Comparison of ENCODE assay signal across 10 mouse cellular contexts in genomic region chrX:159286765-159287164, GRCm38 (mm10).
DNase-seq lines count a peak whose midpoint lies in the region; ATAC-seq and TF ChIP-seq lines count a peak whose summit lies in the region.
"Had no signal": no experiment of that assay in that cellular context is flagged by ENCODE, and none has a peak within 500 bp of the region (broad histone marks: within the 10 kb centered on the region; RNA-seq: fewer than 3 reads in every experiment).

No protein-coding gene starts in this region.

- H3K4me1 ChIP-seq in heart, adult 2 months (ENCODE audit: control insufficient read depth, insufficient read depth, low read length): no peaks in the 10 kb centered on the region
- no peaks in the 10 kb centered on the region for H3K4me1 ChIP-seq in heart, embryonic 12.5 days (replicated peaks)
- H3K4me1 ChIP-seq in midbrain, embryonic 14.5 days (ENCODE audit: control insufficient read depth, insufficient read depth, low read length): no peaks in the 10 kb centered on the region
- H3K4me1 ChIP-seq in midbrain, embryonic 16.5 days (ENCODE audit: control insufficient read depth, insufficient read depth, low read length): no peaks in the 10 kb centered on the region
- H3K4me1 ChIP-seq: forebrain, embryonic 12.5 days had no signal

- ATAC-seq in heart, embryonic 12.5 days (ENCODE audit: insufficient number of reproducible peaks, low FRiP score): no peak
- no peak for ATAC-seq in midbrain, embryonic 14.5 days (ENCODE audit: low FRiP score, low TSS enrichment)
- no peak for ATAC-seq in midbrain, embryonic 16.5 days
- no peak for ATAC-seq in Patski
- ATAC-seq in frontal cortex, adult (ENCODE audit: low TSS enrichment): no peak

- H3K4me3 ChIP-seq in heart, adult 2 months: no peak overlapping the region
- H3K4me3 ChIP-seq in heart, embryonic 12.5 days: no peak overlapping the region
- H3K4me3 ChIP-seq in midbrain, embryonic 14.5 days (replicated peaks; ENCODE audit: low read depth, low read length): no peak overlapping the region
- no peak overlapping the region for H3K4me3 ChIP-seq in midbrain, embryonic 16.5 days (ENCODE audit: low read depth, low read length)
- H3K4me3 ChIP-seq: forebrain, embryonic 12.5 days had no signal

- no peak for TF ChIP-seq EP300 in heart, adult 2 months (IDR thresholded peaks at IDR 0.05; ENCODE audit: insufficient read depth, low read depth, low read length)

- no peaks in the 10 kb centered on the region for H3K79me2 ChIP-seq in heart, adult 2 months (replicated peaks; ENCODE audit: control insufficient read depth, insufficient read depth, low read length)

- POLR2A ChIA-PET in Patski (lab: Charles Lee): no interaction called here

- WGBS in heart, adult 2 months: 62% methylated on average over 5 of the region's 5 CpGs
- WGBS in heart, embryonic 12.5 days: 65% methylated on average over 5 of the region's 5 CpGs
- 72% methylated on average over 5 of the region's 5 CpGs for WGBS in midbrain, embryonic 14.5 days
- WGBS in midbrain, embryonic 16.5 days: 77% methylated on average over 5 of the region's 5 CpGs

- H3K4me2 ChIP-seq in heart, embryonic 12.5 days: no peak overlapping the region
- H3K4me2 ChIP-seq in midbrain, embryonic 14.5 days (ENCODE audit: low read length): no peak overlapping the region
- H3K4me2 ChIP-seq in midbrain, embryonic 16.5 days (ENCODE audit: low read length): no peak overlapping the region
- H3K4me2 ChIP-seq: forebrain, embryonic 12.5 days had no signal

- H3K36me3 ChIP-seq in heart, adult 2 months (ENCODE audit: control insufficient read depth, insufficient read depth, low read length): no peaks in the 10 kb centered on the region
- H3K36me3 ChIP-seq in heart, embryonic 12.5 days: no peaks in the 10 kb centered on the region
- H3K36me3 ChIP-seq in midbrain, embryonic 14.5 days (ENCODE audit: control insufficient read depth, insufficient read depth, low read length): no peaks in the 10 kb centered on the region
- H3K36me3 ChIP-seq in midbrain, embryonic 16.5 days (ENCODE audit: control insufficient read depth, insufficient read depth, low read length): no peaks in the 10 kb centered on the region
- H3K36me3 ChIP-seq: forebrain, embryonic 12.5 days had no signal

- intact Hi-C loops in heart, adult 2 months (cut with DNase I): loop anchor here (1.0 kb wide), 1 partner anchor 35 kb away; no protein-coding TSS in a partner anchor

- H3K9ac ChIP-seq in heart, adult 2 months (ENCODE audit: low read depth, low read length): no peak overlapping the region
- no peak overlapping the region for H3K9ac ChIP-seq in heart, embryonic 12.5 days
- H3K9ac ChIP-seq in midbrain, embryonic 14.5 days (replicated peaks; ENCODE audit: low read length): no peak overlapping the region
- H3K9ac ChIP-seq in midbrain, embryonic 16.5 days (ENCODE audit: low read depth, low read length): no peak overlapping the region
- H3K9ac ChIP-seq: forebrain, embryonic 12.5 days had no signal

- no peaks in the 10 kb centered on the region for H3K9me3 ChIP-seq in heart, embryonic 12.5 days (replicated peaks)
- H3K9me3 ChIP-seq in midbrain, embryonic 14.5 days (ENCODE audit: control insufficient read depth, low read length): no peaks in the 10 kb centered on the region
- H3K9me3 ChIP-seq in midbrain, embryonic 16.5 days (replicated peaks; ENCODE audit: control insufficient read depth, low read length, poor library complexity, severe bottlenecking): no peaks in the 10 kb centered on the region
- H3K9me3 ChIP-seq: forebrain, embryonic 12.5 days had no signal

- no peak overlapping the region for H3K27ac ChIP-seq in heart, adult 2 months
- H3K27ac ChIP-seq in heart, embryonic 12.5 days (ENCODE audit: poor library complexity, severe bottlenecking): no peak overlapping the region
- H3K27ac ChIP-seq in midbrain, embryonic 14.5 days (replicated peaks; ENCODE audit: low read depth, low read length): no peak overlapping the region
- H3K27ac ChIP-seq in midbrain, embryonic 16.5 days (ENCODE audit: low read length): no peak overlapping the region
- H3K27ac ChIP-seq: forebrain, embryonic 12.5 days had no signal

- no peaks in the 10 kb centered on the region for H3K27me3 ChIP-seq in heart, adult 2 months (ENCODE audit: control insufficient read depth, insufficient read depth, low read length)
- H3K27me3 ChIP-seq in heart, embryonic 12.5 days (replicated peaks): no peaks in the 10 kb centered on the region
- H3K27me3 ChIP-seq in midbrain, embryonic 14.5 days (ENCODE audit: control insufficient read depth, insufficient read depth, low read length): no peaks in the 10 kb centered on the region
- H3K27me3 ChIP-seq in midbrain, embryonic 16.5 days (ENCODE audit: control insufficient read depth, insufficient read depth, low read depth, low read length): no peaks in the 10 kb centered on the region
- peaks cover 22% of the 10 kb centered on the region for H3K27me3 ChIP-seq in Patski
- H3K27me3 ChIP-seq: forebrain, embryonic 12.5 days had no signal

- peak; percentile 6 to 28 for DNase-seq in heart, adult 2 months
- peak; percentile 3 for DNase-seq in midbrain, embryonic 14.5 days
- no peak for DNase-seq in Patski (ENCODE audit: low read depth, low spot score)
- DNase-seq in lung, postnatal 10 days: peak; percentile 6
- DNase-seq in ovary, postnatal 10 days (ENCODE audit: low spot score): no peak
- DNase-seq: thymus, postnatal 14 days had no signal

- CTCF ChIA-PET in Patski (lab: Charles Lee): no interaction called here

- TF ChIP-seq POLR2A in heart, adult 2 months (IDR thresholded peaks at IDR 0.05; ENCODE audit: insufficient read depth, low read depth, low read length): no peak

- in situ Hi-C loops in Patski (cut with MboI; ENCODE audit: low pct_unique_long_range_greater_than_20kb): no loop called here

- TF ChIP-seq CTCF in heart, adult 2 months (IDR thresholded peaks at IDR 0.05): peak; percentile 69
- peak; percentile 58 for TF ChIP-seq CTCF in Patski (IDR thresholded peaks at IDR 0.05)

Comparison
In these comparisons a context has a peak if more than half of its experiments do, and no peak if none do; other contexts are left out.
1. DNase-seq: peak in heart, adult 2 months (2 of 2), midbrain, embryonic 14.5 days (single experiment) and lung, postnatal 10 days (single experiment); none in Patski (single experiment) and ovary, postnatal 10 days (single experiment).